In the genomic region with DNA sequence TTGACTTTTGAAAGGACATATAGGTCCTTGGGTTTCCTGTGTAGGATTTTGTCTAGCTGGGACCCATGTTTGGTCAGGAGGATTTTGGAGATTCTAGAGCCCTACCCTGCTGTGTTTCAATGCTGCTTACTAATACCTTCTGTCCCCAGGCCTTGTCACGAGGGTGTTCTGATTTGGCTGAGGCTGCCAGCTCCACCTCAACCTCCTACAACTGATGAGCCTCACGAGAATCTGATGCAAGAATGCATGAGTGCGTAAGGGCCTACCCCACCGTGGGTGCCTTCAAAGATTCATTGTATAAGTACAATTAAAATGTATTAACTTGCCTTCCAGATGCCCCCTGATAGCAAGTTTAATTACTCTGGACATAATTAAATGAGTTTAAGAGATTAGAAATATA, we compare ENCODE assay signal across 17 mouse cellular contexts.
"Had no signal": no experiment of that assay in that cellular context is flagged by ENCODE, and none has a peak within 500 bp of the region (broad histone marks: within the 10 kb centered on the region; RNA-seq: fewer than 3 reads in every experiment).

No protein-coding gene starts in this region.

- H3K9me3 ChIP-seq: intestine, embryonic 15.5 days; kidney, embryonic 15.5 days; liver, embryonic 13.5 days; neural tube, embryonic 13.5 days; stomach, embryonic 15.5 days had no signal

- DNase-seq: kidney, adult 11 months; kidney, adult 8-10 months; kidney, postnatal 10 days; kidney, postnatal 4 days; liver, embryonic 13.5 days; lung, adult 2 months; lung, postnatal 14 days; lung, postnatal 4 days; retina, postnatal 1 day; right cerebral cortex, postnatal 25 days; thymus, postnatal 25 days had no signal

- H3K36me3 ChIP-seq: intestine, embryonic 15.5 days; kidney, embryonic 15.5 days; liver, embryonic 13.5 days; neural tube, embryonic 13.5 days; stomach, embryonic 15.5 days had no signal

- H3K4me2 ChIP-seq: intestine, embryonic 15.5 days; kidney, embryonic 15.5 days; liver, embryonic 13.5 days; neural tube, embryonic 13.5 days; stomach, embryonic 15.5 days had no signal

- H3K27ac ChIP-seq: intestine, embryonic 15.5 days; kidney, embryonic 15.5 days; liver, embryonic 13.5 days; neural tube, embryonic 13.5 days; stomach, embryonic 15.5 days had no signal

- H3K4me3 ChIP-seq: intestine, embryonic 15.5 days; kidney, embryonic 15.5 days; liver, embryonic 13.5 days; myocyte; neural tube, embryonic 13.5 days; stomach, embryonic 15.5 days had no signal

- H3K9ac ChIP-seq: intestine, embryonic 15.5 days; kidney, embryonic 15.5 days; liver, embryonic 13.5 days; neural tube, embryonic 13.5 days; stomach, embryonic 15.5 days had no signal

- H3K27me3 ChIP-seq: intestine, embryonic 15.5 days; neural tube, embryonic 13.5 days; stomach, embryonic 15.5 days had no signal

- ATAC-seq: intestine, embryonic 15.5 days; midbrain, embryonic 16.5 days had no signal
